Mouse (Mus musculus) intestine, embryonic 15.5 days (tissue): ENCODE measurements around the gene Gsdma3. TPM values are rescaled to one million over a fixed set of nuclear protein-coding genes. Genes with fewer than 3 reads are reported as not detected.
"Not testable (repeated sequence)": the region's sequence is repeated elsewhere in the genome, so short reads cannot be mapped to it uniquely, and the experiment has no call there.

Experiments
- ATAC-seq: fragments of 200-750 bp; cut with Nextera tagmentation; 2 replicates; pipeline ENCODE4 v1.8.0; 2017; ENCODE audit warnings: moderate TSS enrichment, moderate library complexity
- H3K27ac ChIP-seq: fragments of 300-500 bp; sonication (generic); 2 replicates; pipeline ENCODE4 v1.5.1; 2015; ENCODE audit warnings: mild to moderate bottlenecking, inconsistent platforms
- H3K27me3 ChIP-seq: fragments of 300-500 bp; sonication (generic); replicated peaks from 2 replicates; pipeline ENCODE4 v1.6.1; 2015; ENCODE audit warnings: inconsistent platforms
- H3K36me3 ChIP-seq: fragments of 300-500 bp; sonication (generic); 2 replicates; pipeline ENCODE4 v1.6.1; 2015; ENCODE audit warnings: inconsistent platforms
- H3K4me1 ChIP-seq: fragments of 300-500 bp; sonication (generic); replicated peaks from 2 replicates; pipeline ENCODE4 v1.6.1; 2015; ENCODE audit warnings: inconsistent platforms
- H3K4me2 ChIP-seq: fragments of 300-500 bp; sonication (generic); replicated peaks from 2 replicates; pipeline ENCODE4 v1.6.1; 2015; ENCODE audit warnings: mild to moderate bottlenecking, inconsistent platforms
- H3K4me3 ChIP-seq: fragments of 300-500 bp; sonication (generic); replicated peaks from 2 replicates; pipeline ENCODE4 v1.5.1; 2015; ENCODE audit warnings: inconsistent platforms
- H3K9ac ChIP-seq: fragments of 300-500 bp; sonication (generic); 2 replicates; pipeline ENCODE4 v1.6.1; 2015; ENCODE audit warnings: inconsistent platforms
- H3K9me3 ChIP-seq: fragments of 300-500 bp; sonication (generic); 2 replicates; pipeline ENCODE4 v1.6.1; 2016; ENCODE audit warnings: inconsistent platforms
- WGBS: fragments of 180-500 bp; shearing (Covaris S2); methylation state at CpG from one replicate; pipeline ENCODE4 v1.1.7; 2015; 5-methylcytosine and 5-hydroxymethylcytosine counted together
- polyA plus RNA-seq: library from polyadenylated mRNA; unstranded; fragments of >200 nt; fragmentation: Nextera tagmentation; extraction: Ambion mirVana; gene quantifications from 2 replicates; pipeline ENCODE4 v1.2.1, GENCODE M21; 2015

Gsdma3 gene
- polyA plus RNA-seq, 1 experiment from 2014 or later: not detected

GRCm38 (mm10) chr11:98680023-98680422, 53.9 kb downstream of the Gsdma3 start:
- 96% methylated on average over 1 of the region's 1 CpGs for WGBS
- 0 out of 2 replicates have a peak, but pooled peaks cover 4% of the 10 kb centered on the region for H3K4me1 ChIP-seq
- ATAC-seq: no peak
- no peak overlapping the region for H3K4me2 ChIP-seq
- no peak overlapping the region for H3K4me3 ChIP-seq
- peak overlapping the region; percentile 48; the same call in 1 of the 2 replicates for H3K27ac ChIP-seq
- H3K27me3 ChIP-seq: no peaks in the 10 kb centered on the region
- no peaks in the 10 kb centered on the region for H3K9me3 ChIP-seq
- H3K9ac ChIP-seq: no peak overlapping the region
- H3K36me3 ChIP-seq: no peaks in the 10 kb centered on the region

- not testable (repeated sequence) for H3K36me3 ChIP-seq, ATAC-seq, H3K9ac ChIP-seq, H3K9me3 ChIP-seq, H3K4me2 ChIP-seq, H3K4me3 ChIP-seq, H3K4me1 ChIP-seq, H3K27me3 ChIP-seq, H3K27ac ChIP-seq
- 93% methylated on average over 4 of the region's 4 CpGs for WGBS
Measured at GRCm38 (mm10) chr11:98680595-98680994, 54.4 kb downstream of the Gsdma3 start.

DNA sequence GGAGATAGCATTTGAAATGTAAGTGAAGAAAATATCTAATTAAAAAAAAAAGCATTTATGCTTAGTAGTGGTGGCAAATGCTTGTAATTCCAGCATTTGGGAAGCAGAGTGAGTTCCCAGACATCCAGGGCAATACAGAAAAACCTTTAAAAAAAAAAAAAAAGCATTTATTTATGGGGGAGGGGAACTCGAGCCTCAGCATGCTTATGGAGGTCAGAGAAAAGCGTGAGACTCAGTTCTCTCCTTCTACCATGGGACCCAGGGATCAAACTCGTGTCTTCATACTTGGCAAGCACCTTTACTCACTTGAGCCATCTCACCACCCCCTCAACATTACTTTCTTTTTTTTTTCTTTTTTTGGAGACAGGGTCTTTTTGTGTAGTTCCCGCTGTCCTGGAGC, 55.0 kb downstream of the Gsdma3 start:
- H3K4me1 ChIP-seq: 0 out of 2 replicates have a peak, but pooled peaks cover 4% of the 10 kb centered on the region
- ATAC-seq: no peak
- H3K36me3 ChIP-seq: peaks cover 10% of the 10 kb centered on the region
- H3K9ac ChIP-seq: no peak overlapping the region
- H3K9me3 ChIP-seq: no peaks in the 10 kb centered on the region
- WGBS: 81% methylated on average over 4 of the region's 4 CpGs
- no peaks in the 10 kb centered on the region for H3K27me3 ChIP-seq
- H3K4me3 ChIP-seq: no peak overlapping the region
- no peak overlapping the region for H3K4me2 ChIP-seq
- H3K27ac ChIP-seq: no peak overlapping the region

DNA sequence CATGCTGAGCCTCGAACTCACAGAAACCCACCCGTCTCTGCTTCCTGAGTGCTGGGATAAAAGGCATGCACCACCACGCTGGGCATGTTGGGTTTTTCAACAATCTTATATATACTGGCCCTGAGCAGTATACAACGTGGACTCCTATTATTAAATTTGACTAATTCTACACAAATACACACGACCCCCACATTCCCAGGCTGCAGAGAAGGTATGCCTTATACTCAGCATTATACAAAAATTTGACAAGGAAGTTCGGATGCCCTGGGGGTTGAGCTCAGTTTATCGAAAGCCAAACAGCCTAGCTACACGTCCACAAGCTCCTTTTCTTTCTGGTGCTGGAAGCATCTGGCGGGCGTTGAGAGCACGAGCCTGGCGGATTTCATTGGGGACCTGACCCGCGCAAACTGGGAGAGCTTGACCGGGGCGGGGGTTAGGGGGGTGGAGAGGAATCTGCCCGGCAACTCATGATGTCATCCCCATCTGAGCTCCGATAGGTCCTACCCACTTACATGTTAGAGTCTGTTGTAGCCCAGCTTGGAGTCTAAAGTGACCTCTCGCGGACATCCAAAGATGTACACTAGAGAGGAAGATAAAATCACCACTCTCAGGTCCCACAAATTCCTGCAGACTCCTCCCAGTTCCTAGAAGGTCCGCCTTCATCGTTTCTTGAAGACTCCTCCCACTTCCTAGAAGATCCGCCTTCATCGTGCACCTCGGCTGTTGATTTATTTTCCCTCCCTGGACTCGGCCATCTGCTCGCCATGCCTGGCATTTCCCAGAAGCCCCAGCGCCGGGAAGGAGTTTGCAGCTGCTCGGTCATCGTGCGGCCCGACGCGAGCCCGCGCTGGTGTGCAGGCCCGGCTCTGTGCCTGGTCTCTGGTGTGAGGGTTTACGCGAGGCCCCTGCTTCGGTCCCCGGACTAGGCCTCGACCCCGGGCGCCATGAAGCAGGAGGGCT, 55.9 kb downstream of the Gsdma3 start, which contains the start of gene Psmd3:
Psmd3 (plus strand) TSS at position 769 of the 960 bp plus-strand sequence.
- peak; percentile 94 for ATAC-seq
- Histone ChIP-seq H3K4me1 (0 out of 2 replicates have a peak, but pooled peaks cover 4% of the 10 kb centered on the region), H3K4me2 (peak within 1 kb of the TSS; percentile 74), H3K9me3 (no peaks in the 10 kb centered on the region), H3K9ac (peak within 1 kb of the TSS; percentile 97), H3K4me3 (peak within 1 kb of the TSS; percentile 92), H3K27ac (peak within 1 kb of the TSS; percentile 72), H3K36me3 (peaks cover 17% of the 10 kb centered on the region), H3K27me3 (no peaks in the 10 kb centered on the region)
- 3% methylated on average over 45 of the region's 45 CpGs for WGBS

- WGBS: under 1% methylated on average over 23 of the region's 23 CpGs
- H3K36me3 ChIP-seq: peaks cover 23% of the 10 kb centered on the region
Measured at GRCm38 (mm10) chr11:98682811-98683210, 56.7 kb downstream of the Gsdma3 start.

GRCm38 (mm10) chr11:98685642-98686041, 59.5 kb downstream of the Gsdma3 start:
- Histone ChIP-seq H3K4me1 (0 out of 2 replicates have a peak, but pooled peaks cover 4% of the 10 kb centered on the region), H3K4me3 (no peak overlapping the region), H3K4me2 (no peak overlapping the region), H3K27me3 (no peaks in the 10 kb centered on the region), H3K9me3 (no peaks in the 10 kb centered on the region), H3K27ac (no peak overlapping the region), H3K36me3 (peaks cover 40% of the 10 kb centered on the region), H3K9ac (no peak overlapping the region)
- WGBS: 88% methylated on average over 9 of the region's 9 CpGs
- ATAC-seq: no peak

More at GRCm38 (mm10) chr11:98682811-98683210, 56.7 kb downstream of the Gsdma3 start:
- Histone ChIP-seq H3K4me2 (peak overlapping the region; percentile 74), H3K27ac (peak overlapping the region; percentile 59), H3K4me1 (0 out of 2 replicates have a peak, but pooled peaks cover 4% of the 10 kb centered on the region), H3K9me3 (no peaks in the 10 kb centered on the region), H3K27me3 (no peaks in the 10 kb centered on the region), H3K4me3 (peak overlapping the region; percentile 92), H3K9ac (peak overlapping the region; percentile 97)
- ATAC-seq: peak; percentile 29

DNA sequence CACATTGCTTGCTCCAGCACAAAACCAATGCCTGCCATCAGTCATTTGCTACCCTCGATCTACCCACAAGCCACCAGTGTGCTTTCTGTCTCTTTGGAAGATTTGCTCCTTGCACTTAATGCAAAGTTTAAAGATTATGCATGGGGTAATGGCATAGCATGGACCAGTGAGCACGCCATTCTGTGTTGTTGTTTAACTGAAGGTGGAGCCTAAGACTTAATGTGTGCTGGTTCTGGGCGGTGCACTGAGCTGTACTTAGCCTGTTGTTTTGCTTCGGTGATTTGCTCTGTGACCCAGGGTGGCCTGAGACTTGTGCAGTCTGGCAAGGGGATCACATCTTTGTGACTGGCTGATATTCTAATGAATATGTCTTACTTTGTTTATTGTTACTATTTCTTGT, 60.8 kb downstream of the Gsdma3 start:
- Histone ChIP-seq H3K4me3 (no peak overlapping the region), H3K27ac (no peak overlapping the region), H3K9ac (no peak overlapping the region), H3K4me1 (0 out of 2 replicates have a peak, but pooled peaks cover 4% of the 10 kb centered on the region), H3K27me3 (no peaks in the 10 kb centered on the region), H3K36me3 (peaks cover 52% of the 10 kb centered on the region), H3K4me2 (no peak overlapping the region), H3K9me3 (no peaks in the 10 kb centered on the region)
- ATAC-seq: no peak
- WGBS: 80% methylated on average over 4 of the region's 4 CpGs

Other genes with a start within 250 kb of the Gsdma3 start
- gene Tcap, start 242.5 kb upstream of the Gsdma3 start, polyA plus RNA-seq: 0.25 TPM in 1 of 2 replicates, not detected in the other
- 0.19 TPM in 1 of 2 replicates, not detected in the other for gene Pnmt, start 239.9 kb upstream of the Gsdma3 start, polyA plus RNA-seq
- 15.5 and 16.7 TPM in 2 replicates for gene Pgap3, start 225.9 kb upstream of the Gsdma3 start, polyA plus RNA-seq
- 31.9 and 35.1 TPM in 2 replicates for gene Erbb2, start 213.9 kb upstream of the Gsdma3 start, polyA plus RNA-seq
- 202 and 212 TPM in 2 replicates for gene Mien1, start 187.4 kb upstream of the Gsdma3 start, polyA plus RNA-seq
- gene Grb7, start 180.0 kb upstream of the Gsdma3 start, polyA plus RNA-seq: 71.0 and 73.7 TPM in 2 replicates
- gene Ikzf3, start 80.3 kb upstream of the Gsdma3 start, polyA plus RNA-seq: 0.21 and 0.24 TPM in 2 replicates
- gene Zpbp2, start 75.3 kb upstream of the Gsdma3 start, polyA plus RNA-seq: 0.53 and 0.60 TPM in 2 replicates
- gene Ormdl3, start 39.0 kb upstream of the Gsdma3 start, polyA plus RNA-seq: 50.5 and 55.2 TPM in 2 replicates
- not detected in 2 replicates for gene Lrrc3c, start 28.1 kb upstream of the Gsdma3 start, polyA plus RNA-seq
- 0.99 and 1.0 TPM in 2 replicates for gene Gm12355, start 699 bp upstream of the Gsdma3 start, polyA plus RNA-seq
- gene Gsdma2, start 20.4 kb downstream of the Gsdma3 start, polyA plus RNA-seq: 0.20 and 0.21 TPM in 2 replicates
- 0.10 TPM in 1 of 2 replicates, not detected in the other for gene Gsdma, start 38.0 kb downstream of the Gsdma3 start, polyA plus RNA-seq
- gene Psmd3, start 56.2 kb downstream of the Gsdma3 start, polyA plus RNA-seq: 195 and 202 TPM in 2 replicates
- gene Csf3, start 74.9 kb downstream of the Gsdma3 start, polyA plus RNA-seq: not detected in 2 replicates
- 39.6 and 42.5 TPM in 2 replicates for gene Med24, start 103.1 kb downstream of the Gsdma3 start, polyA plus RNA-seq
- gene Thra, start 114.3 kb downstream of the Gsdma3 start, polyA plus RNA-seq: 42.7 and 45.5 TPM in 2 replicates
- 2.6 and 2.7 TPM in 2 replicates for gene Nr1d1, start 149.0 kb downstream of the Gsdma3 start, polyA plus RNA-seq
- 18.9 and 19.7 TPM in 2 replicates for gene Msl1, start 169.2 kb downstream of the Gsdma3 start, polyA plus RNA-seq
- 28.2 and 29.8 TPM in 2 replicates for gene Casc3, start 178.5 kb downstream of the Gsdma3 start, polyA plus RNA-seq
- 1.1 and 1.2 TPM in 2 replicates for gene Rapgefl1, start 210.4 kb downstream of the Gsdma3 start, polyA plus RNA-seq
- gene Wipf2, start 237.3 kb downstream of the Gsdma3 start, polyA plus RNA-seq: 3.7 and 4.2 TPM in 2 replicates